Mouse (Mus musculus) lung, postnatal 0 days (tissue): ENCODE data around the gene Armh4.

Source experiments
- CTCF ChIP-seq: IDR thresholded peaks from 2 replicates; pipeline ENCODE4 v1.5.1; 2016; ENCODE audit warnings: antibody characterized with exemption, mild to moderate bottlenecking
- EP300 ChIP-seq: IDR thresholded peaks from 2 replicates; pipeline ENCODE4 v1.6.1; 2016; ENCODE audit warnings: antibody characterized with exemption, mild to moderate bottlenecking, control low read depth

GRCm38 (mm10) chr14:49783866-49784265, 683 bp upstream of the Armh4 start:
- TF ChIP-seq CTCF (no peak), EP300 (no peak)
